Mouse (Mus musculus): ENCODE data around the gene Sox6.

- TF ChIP-seq CTCF (IDR thresholded peaks at IDR 0.05; ENCODE audit: extremely low read depth, insufficient read depth, insufficient read length, insufficient replicate concordance) (no peak), POLR2A (IDR thresholded peaks at IDR 0.05; ENCODE audit: low read depth, low read length) (no peak)
Observed at GRCm38 (mm10) chr7:115506385-115506784, 532.2 kb downstream of the Sox6 start.
